Mouse (Mus musculus) midbrain, embryonic 12.5 days (tissue): Measurements from ENCODE around the gene Cldn9. TPM values are rescaled to one million over a fixed set of nuclear protein-coding genes. Genes with fewer than 3 reads are reported as not detected.

ENCODE experiments used
- ATAC-seq: fragments of 200-750 bp; cut with Nextera tagmentation; 2 replicates; pipeline ENCODE4 v1.8.0; 2017; ENCODE audit warnings: low read depth, moderate TSS enrichment, moderate library complexity; ENCODE audit not compliant: low FRiP score
- H3K27ac ChIP-seq: fragments of 300-500 bp; sonication (generic); replicated peaks from 2 replicates; pipeline ENCODE4 v1.5.1; 2016; ENCODE audit warnings: mild to moderate bottlenecking
- H3K27me3 ChIP-seq: fragments of 300-500 bp; sonication (generic); 2 replicates; pipeline ENCODE4 v1.6.1; 2016; ENCODE audit warnings: mild to moderate bottlenecking
- H3K36me3 ChIP-seq: fragments of 300-500 bp; sonication (generic); 2 replicates; pipeline ENCODE4 v1.6.1; 2016
- H3K4me1 ChIP-seq: fragments of 300-500 bp; sonication (generic); 2 replicates; pipeline ENCODE4 v1.6.1; 2016
- H3K4me2 ChIP-seq: fragments of 300-500 bp; sonication (generic); replicated peaks from 2 replicates; pipeline ENCODE4 v1.6.1; 2016; ENCODE audit warnings: mild to moderate bottlenecking, moderate library complexity
- H3K4me3 ChIP-seq: fragments of 300-500 bp; sonication (generic); 2 replicates; pipeline ENCODE4 v1.5.1; 2016; ENCODE audit warnings: mild to moderate bottlenecking
- H3K9ac ChIP-seq: fragments of 300-500 bp; sonication (generic); replicated peaks from 2 replicates; pipeline ENCODE4 v1.6.1; 2016; ENCODE audit warnings: mild to moderate bottlenecking, moderate library complexity
- H3K9me3 ChIP-seq: fragments of 300-500 bp; sonication (generic); 2 replicates; pipeline ENCODE4 v1.6.1; 2016; ENCODE audit warnings: mild to moderate bottlenecking
- WGBS: fragments of 180-500 bp; shearing (Covaris S2); methylation state at CpG from one replicate; pipeline ENCODE4 v1.1.7; 2016; 5-methylcytosine and 5-hydroxymethylcytosine counted together
- polyA plus RNA-seq: library from polyadenylated mRNA; unstranded; fragments of >200 nt; fragmentation: Nextera tagmentation; extraction: Ambion mirVana; gene quantifications from 2 replicates; pipeline ENCODE4 v1.2.1, GENCODE M21; 2016

Gene Cldn9
- polyA plus RNA-seq, 1 experiment from 2014 or later: 0.84 TPM

- Histone ChIP-seq H3K4me2 (peak within 1 kb of the TSS; percentile 94), H3K4me1 (peaks cover 43% of the 10 kb centered on the region), H3K9me3 (no peaks in the 10 kb centered on the region), H3K4me3 (peak within 1 kb of the TSS; percentile 46), H3K27me3 (peaks cover 77% of the 10 kb centered on the region), H3K36me3 (no peaks in the 10 kb centered on the region), H3K27ac (no peak within 1 kb of the TSS), H3K9ac (peak within 1 kb of the TSS; percentile 59)
- WGBS: under 1% methylated on average over 34 of the region's 34 CpGs
- ATAC-seq: peak; percentile 35
Observed at GRCm38 (mm10) chr17:23677236-23677679, 6.6 kb downstream of the Cldn9 start, which contains the start of gene Tnfrsf12a. Gene Tnfrsf12a (minus strand): TSS chr17:23677468.

GRCm38 (mm10) chr17:23676473-23677031 lies 7.3 kb downstream of the Cldn9 start:
- peak overlapping the region; percentile 46 for H3K4me3 ChIP-seq
- no peak overlapping the region for H3K27ac ChIP-seq
- peaks cover 43% of the 10 kb centered on the region for H3K4me1 ChIP-seq
- H3K4me2 ChIP-seq: peak overlapping the region; percentile 94
- 1% methylated on average over 35 of the region's 37 CpGs for WGBS
- no peaks in the 10 kb centered on the region for H3K36me3 ChIP-seq
- ATAC-seq: no peak
- no peaks in the 10 kb centered on the region for H3K9me3 ChIP-seq
- peak overlapping the region; percentile 59 for H3K9ac ChIP-seq
- H3K27me3 ChIP-seq: peaks cover 70% of the 10 kb centered on the region

- Histone ChIP-seq H3K36me3 (no peaks in the 10 kb centered on the region), H3K4me3 (peak overlapping the region; percentile 46), H3K27ac (no peak overlapping the region), H3K9me3 (no peaks in the 10 kb centered on the region), H3K4me2 (peak overlapping the region; percentile 94), H3K9ac (no peak overlapping the region), H3K27me3 (peaks cover 62% of the 10 kb centered on the region), H3K4me1 (peaks cover 43% of the 10 kb centered on the region)
- no peak for ATAC-seq
- WGBS: 10% methylated on average over 15 of the region's 15 CpGs
Observed at GRCm38 (mm10) chr17:23675564-23676281, 8.1 kb downstream of the Cldn9 start.

GRCm38 (mm10) chr17:23675127-23675526 lies 8.7 kb downstream of the Cldn9 start:
- peaks cover 43% of the 10 kb centered on the region for H3K4me1 ChIP-seq
- no peak overlapping the region for H3K27ac ChIP-seq
- H3K27me3 ChIP-seq: peaks cover 56% of the 10 kb centered on the region
- H3K4me3 ChIP-seq: no peak overlapping the region
- no peak for ATAC-seq
- 50% methylated on average over 5 of the region's 5 CpGs for WGBS
- H3K4me2 ChIP-seq: 0 out of 2 replicates have a peak overlapping the region, but pooled peaks have one; percentile 68
- H3K9me3 ChIP-seq: no peaks in the 10 kb centered on the region
- H3K36me3 ChIP-seq: peaks cover 5% of the 10 kb centered on the region
- no peak overlapping the region for H3K9ac ChIP-seq

- H3K27ac ChIP-seq: no peak overlapping the region
- H3K9me3 ChIP-seq: no peaks in the 10 kb centered on the region
- H3K4me2 ChIP-seq: peak overlapping the region; percentile 68
- ATAC-seq: no peak
- H3K4me1 ChIP-seq: peaks cover 41% of the 10 kb centered on the region
- peak overlapping the region; percentile 66 for H3K9ac ChIP-seq
- H3K36me3 ChIP-seq: peaks cover 11% of the 10 kb centered on the region
- H3K4me3 ChIP-seq: peak overlapping the region; percentile 64
- H3K27me3 ChIP-seq: peaks cover 49% of the 10 kb centered on the region
- WGBS: 54% methylated on average over 9 of the region's 9 CpGs
Observed at GRCm38 (mm10) chr17:23674271-23674952, 9.4 kb downstream of the Cldn9 start.

GRCm38 (mm10) chr17:23673424-23674073 lies 10.3 kb downstream of the Cldn9 start, which contains the start of the genes Hcfc1r1 and Thoc6:
Gene Hcfc1r1 (plus strand): TSS chr17:23673596.
Gene Thoc6 (minus strand): TSS chr17:23673882.
- H3K27ac ChIP-seq: 0 out of 2 replicates have a peak within 1 kb of the TSS, but pooled peaks have one; percentile 36
- no peaks in the 10 kb centered on the region for H3K9me3 ChIP-seq
- peaks cover 37% of the 10 kb centered on the region for H3K4me1 ChIP-seq
- ATAC-seq: peak; percentile 93
- peaks cover 40% of the 10 kb centered on the region for H3K27me3 ChIP-seq
- peak within 1 kb of the TSS; percentile 66 for H3K9ac ChIP-seq
- H3K4me2 ChIP-seq: peak within 1 kb of the TSS; percentile 68
- WGBS: under 1% methylated on average over 45 of the region's 45 CpGs
- peak within 1 kb of the TSS; percentile 64 for H3K4me3 ChIP-seq
- H3K36me3 ChIP-seq: peaks cover 20% of the 10 kb centered on the region

GRCm38 (mm10) chr17:23672761-23673160 lies 11.1 kb downstream of the Cldn9 start:
- Histone ChIP-seq H3K4me3 (peak overlapping the region; percentile 64), H3K9me3 (no peaks in the 10 kb centered on the region), H3K27me3 (peaks cover 32% of the 10 kb centered on the region), H3K4me2 (peak overlapping the region; percentile 68), H3K9ac (no peak overlapping the region), H3K27ac (no peak overlapping the region), H3K36me3 (peaks cover 28% of the 10 kb centered on the region), H3K4me1 (peaks cover 37% of the 10 kb centered on the region)
- WGBS: 75% methylated on average over 3 of the region's 3 CpGs
- no peak for ATAC-seq

GRCm38 (mm10) chr17:23671519-23671918 lies 12.3 kb downstream of the Cldn9 start:
- Histone ChIP-seq H3K4me2 (no peak overlapping the region), H3K9ac (no peak overlapping the region), H3K36me3 (peaks cover 40% of the 10 kb centered on the region), H3K9me3 (no peaks in the 10 kb centered on the region), H3K4me1 (peaks cover 27% of the 10 kb centered on the region), H3K4me3 (no peak overlapping the region), H3K27ac (no peak overlapping the region), H3K27me3 (peaks cover 22% of the 10 kb centered on the region)
- WGBS: 93% methylated on average over 3 of the region's 3 CpGs
- ATAC-seq: no peak

- peaks cover 43% of the 10 kb centered on the region for H3K36me3 ChIP-seq
- H3K9ac ChIP-seq: no peak overlapping the region
- no peak overlapping the region for H3K4me2 ChIP-seq
- H3K4me1 ChIP-seq: peaks cover 18% of the 10 kb centered on the region
- no peak overlapping the region for H3K4me3 ChIP-seq
- H3K27ac ChIP-seq: no peak overlapping the region
- H3K9me3 ChIP-seq: no peaks in the 10 kb centered on the region
- 93% methylated on average over 7 of the region's 7 CpGs for WGBS
- ATAC-seq: no peak
- peaks cover 13% of the 10 kb centered on the region for H3K27me3 ChIP-seq
Observed at GRCm38 (mm10) chr17:23670516-23671074, 13.2 kb downstream of the Cldn9 start.

GRCm38 (mm10) chr17:23665511-23665910 lies 18.3 kb downstream of the Cldn9 start:
- no peaks in the 10 kb centered on the region for H3K9me3 ChIP-seq
- H3K4me1 ChIP-seq: peaks cover 2% of the 10 kb centered on the region; the same call in 1 of the 2 replicates
- peaks cover 41% of the 10 kb centered on the region for H3K36me3 ChIP-seq
- no peak overlapping the region for H3K27ac ChIP-seq
- no peak for ATAC-seq
- H3K9ac ChIP-seq: no peak overlapping the region
- H3K4me2 ChIP-seq: no peak overlapping the region
- no peak overlapping the region for H3K4me3 ChIP-seq
- 81% methylated on average over 14 of the region's 14 CpGs for WGBS
- H3K27me3 ChIP-seq: peaks cover 32% of the 10 kb centered on the region

- H3K27me3 ChIP-seq: peaks cover 42% of the 10 kb centered on the region
- H3K36me3 ChIP-seq: peaks cover 32% of the 10 kb centered on the region
- H3K9me3 ChIP-seq: no peaks in the 10 kb centered on the region
- peaks cover 5% of the 10 kb centered on the region; the same call in 1 of the 2 replicates for H3K4me1 ChIP-seq
- no peak overlapping the region for H3K4me3 ChIP-seq
- no peak overlapping the region for H3K9ac ChIP-seq
- no peak overlapping the region for H3K4me2 ChIP-seq
- ATAC-seq: peak; percentile 50; the same call in 1 of the 2 replicates
- H3K27ac ChIP-seq: no peak overlapping the region
- WGBS: 20% methylated on average over 5 of the region's 5 CpGs
Observed at GRCm38 (mm10) chr17:23664556-23665021, 19.2 kb downstream of the Cldn9 start.
